Mouse (Mus musculus): ENCODE measurements around the gene Ubox5. TPM values are rescaled to one million over a fixed set of nuclear protein-coding genes. Genes with fewer than 3 reads are reported as not detected.
A peak's percentile ranks its signal among the peaks of the same experiment; 100 is the strongest.
"Not testable (repeated sequence)": the region's sequence is repeated elsewhere in the genome, so short reads cannot be mapped to it uniquely, and the experiment has no call there.

Gene Ubox5
- polyA plus RNA-seq (2016; fragmentation: Nextera tagmentation; extraction: Ambion mirVana): 19.4 and 19.8 TPM in 2 replicates

- Histone ChIP-seq H3K4me3 (peak within 1 kb of the TSS; percentile 99), H3K27me3 (ENCODE audit: insufficient read depth, poor library complexity, severe bottlenecking) (peaks cover 34% of the 10 kb centered on the region), H3K27ac (peak within 1 kb of the TSS; percentile 93), H3K9me3 (no peaks in the 10 kb centered on the region), H3K4me1 (replicated peaks) (peaks cover 37% of the 10 kb centered on the region), H3K36me3 (peaks cover 34% of the 10 kb centered on the region)
- under 1% methylated on average over 25 of the region's 25 CpGs for WGBS
- DNase-seq (ENCODE audit: low spot score): peak; percentile 87
These were observed at the start of gene Ubox5, which contains the start of gene Fastkd5 for GRCm38 (mm10) chr2:130629839-130630203. TSS of gene Ubox5 (minus strand) at chr2:130630038. TSS of gene Fastkd5 (minus strand) at chr2:130630027.

GRCm38 (mm10) chr2:130679154-130679553 lies 49.3 kb upstream of the Ubox5 start:
- DNase-seq (ENCODE audit: low spot score): no peak
- Histone ChIP-seq H3K27ac (no peak overlapping the region), H3K9me3 (no peaks in the 10 kb centered on the region), H3K27me3 (ENCODE audit: insufficient read depth, poor library complexity, severe bottlenecking) (no peaks in the 10 kb centered on the region), H3K4me1 (replicated peaks) (no peaks in the 10 kb centered on the region), H3K36me3 (peaks cover 100% of the 10 kb centered on the region), H3K4me3 (no peak overlapping the region)
- WGBS: 95% methylated on average over 12 of the region's 12 CpGs

- Histone ChIP-seq H3K4me1 (replicated peaks) (no peaks in the 10 kb centered on the region), H3K27ac (no peak overlapping the region), H3K27me3 (ENCODE audit: insufficient read depth, poor library complexity, severe bottlenecking) (no peaks in the 10 kb centered on the region), H3K36me3 (peaks cover 98% of the 10 kb centered on the region), H3K9me3 (no peaks in the 10 kb centered on the region), H3K4me3 (no peak overlapping the region)
- DNase-seq (ENCODE audit: low spot score): no peak
- 91% methylated on average over 10 of the region's 10 CpGs for WGBS
These were observed 47.4 kb upstream of the Ubox5 start for GRCm38 (mm10) chr2:130677211-130677610.

- Histone ChIP-seq H3K27me3 (ENCODE audit: insufficient read depth, poor library complexity, severe bottlenecking) (no peaks in the 10 kb centered on the region), H3K4me1 (replicated peaks) (peaks cover 41% of the 10 kb centered on the region), H3K4me3 (peak within 1 kb of the TSS; percentile 81), H3K36me3 (peaks cover 23% of the 10 kb centered on the region), H3K27ac (peak within 1 kb of the TSS; percentile 89), H3K9me3 (no peaks in the 10 kb centered on the region)
- under 1% methylated on average over 31 of the region's 31 CpGs for WGBS
- peak; percentile 91 for DNase-seq (ENCODE audit: low spot score)
These were observed 37.7 kb upstream of the Ubox5 start, which contains the start of gene Itpa for GRCm38 (mm10) chr2:130667559-130667958. TSS of gene Itpa (plus strand) at chr2:130667610.

GRCm38 (mm10) chr2:130664102-130664701 lies 34.4 kb upstream of the Ubox5 start, which contains the start of gene Ddrgk1:
TSS of gene Ddrgk1 (minus strand) at chr2:130664659.
- H3K4me1 ChIP-seq (replicated peaks): peaks cover 34% of the 10 kb centered on the region
- H3K9me3 ChIP-seq: no peaks in the 10 kb centered on the region
- H3K27ac ChIP-seq: peak within 1 kb of the TSS; percentile 98
- H3K4me3 ChIP-seq: peak within 1 kb of the TSS; percentile 67
- peak; percentile 94 for DNase-seq (ENCODE audit: low spot score)
- peaks cover 37% of the 10 kb centered on the region for H3K36me3 ChIP-seq
- under 1% methylated on average over 40 of the region's 40 CpGs for WGBS
- no peaks in the 10 kb centered on the region for H3K27me3 ChIP-seq (ENCODE audit: insufficient read depth, poor library complexity, severe bottlenecking)

GRCm38 (mm10) chr2:130663342-130663741 lies 33.5 kb upstream of the Ubox5 start:
- Histone ChIP-seq H3K4me3 (peak overlapping the region; percentile 67), H3K27ac (peak overlapping the region; percentile 98), H3K4me1 (replicated peaks) (peaks cover 26% of the 10 kb centered on the region), H3K9me3 (no peaks in the 10 kb centered on the region), H3K27me3 (ENCODE audit: insufficient read depth, poor library complexity, severe bottlenecking) (no peaks in the 10 kb centered on the region), H3K36me3 (peaks cover 46% of the 10 kb centered on the region)
- WGBS: 89% methylated on average over 11 of the region's 11 CpGs
- no peak for DNase-seq (ENCODE audit: low spot score)

- Histone ChIP-seq H3K36me3 (peaks cover 93% of the 10 kb centered on the region), H3K4me3 (no peak overlapping the region), H3K4me1 (replicated peaks) (peaks cover 11% of the 10 kb centered on the region), H3K27ac (no peak overlapping the region), H3K9me3 (no peaks in the 10 kb centered on the region), H3K27me3 (ENCODE audit: insufficient read depth, poor library complexity, severe bottlenecking) (no peaks in the 10 kb centered on the region)
- DNase-seq (ENCODE audit: low spot score): no peak
- WGBS: 93% methylated on average over 10 of the region's 10 CpGs
These were observed 28.7 kb upstream of the Ubox5 start for GRCm38 (mm10) chr2:130658530-130658929.

- DNase-seq (ENCODE audit: low spot score): no peak
- 85% methylated on average over 6 of the region's 6 CpGs for WGBS
- H3K9me3 ChIP-seq: no peaks in the 10 kb centered on the region
- H3K27me3 ChIP-seq (ENCODE audit: insufficient read depth, poor library complexity, severe bottlenecking): no peaks in the 10 kb centered on the region
- H3K4me3 ChIP-seq: no peak overlapping the region
- H3K36me3 ChIP-seq: peaks cover 98% of the 10 kb centered on the region
- H3K4me1 ChIP-seq (replicated peaks): peaks cover under 1% of the 10 kb centered on the region
- H3K27ac ChIP-seq: no peak overlapping the region
These were observed 27.7 kb upstream of the Ubox5 start for GRCm38 (mm10) chr2:130657541-130657940.

GRCm38 (mm10) chr2:130656536-130656935 lies 26.7 kb upstream of the Ubox5 start:
- no peaks in the 10 kb centered on the region for H3K9me3 ChIP-seq
- H3K4me3 ChIP-seq: no peak overlapping the region
- no peaks in the 10 kb centered on the region for H3K4me1 ChIP-seq (replicated peaks)
- H3K27ac ChIP-seq: no peak overlapping the region
- 95% methylated on average over 9 of the region's 9 CpGs for WGBS
- H3K27me3 ChIP-seq (ENCODE audit: insufficient read depth, poor library complexity, severe bottlenecking): no peaks in the 10 kb centered on the region
- DNase-seq (ENCODE audit: low spot score): no peak
- H3K36me3 ChIP-seq: peaks cover 92% of the 10 kb centered on the region

GRCm38 (mm10) chr2:130655660-130656339 lies 26.0 kb upstream of the Ubox5 start:
- no peak for DNase-seq (ENCODE audit: low spot score)
- 91% methylated on average over 6 of the region's 6 CpGs for WGBS
- Histone ChIP-seq H3K4me1 (replicated peaks) (no peaks in the 10 kb centered on the region), H3K9me3 (no peaks in the 10 kb centered on the region), H3K4me3 (no peak overlapping the region), H3K36me3 (peaks cover 88% of the 10 kb centered on the region), H3K27ac (no peak overlapping the region), H3K27me3 (ENCODE audit: insufficient read depth, poor library complexity, severe bottlenecking) (no peaks in the 10 kb centered on the region)

GRCm38 (mm10) chr2:130653760-130654159 lies 23.9 kb upstream of the Ubox5 start:
- Histone ChIP-seq H3K27ac (no peak overlapping the region), H3K36me3 (peaks cover 84% of the 10 kb centered on the region), H3K27me3 (ENCODE audit: insufficient read depth, poor library complexity, severe bottlenecking) (no peaks in the 10 kb centered on the region), H3K4me1 (replicated peaks) (no peaks in the 10 kb centered on the region), H3K4me3 (no peak overlapping the region), H3K9me3 (no peaks in the 10 kb centered on the region)
- WGBS: 88% methylated on average over 1 of the region's 1 CpGs
- no peak for DNase-seq (ENCODE audit: low spot score)

GRCm38 (mm10) chr2:130653303-130653702 lies 23.5 kb upstream of the Ubox5 start:
- 88% methylated on average over 2 of the region's 2 CpGs for WGBS
- H3K4me3 ChIP-seq: no peak overlapping the region
- no peaks in the 10 kb centered on the region for H3K27me3 ChIP-seq (ENCODE audit: insufficient read depth, poor library complexity, severe bottlenecking)
- H3K27ac ChIP-seq: no peak overlapping the region
- no peaks in the 10 kb centered on the region for H3K4me1 ChIP-seq (replicated peaks)
- H3K9me3 ChIP-seq: no peaks in the 10 kb centered on the region
- H3K36me3 ChIP-seq: peaks cover 79% of the 10 kb centered on the region
- no peak for DNase-seq (ENCODE audit: low spot score)

- not testable (repeated sequence) for H3K27me3 ChIP-seq (ENCODE audit: insufficient read depth, poor library complexity, severe bottlenecking); H3K27ac ChIP-seq; DNase-seq (ENCODE audit: low spot score); H3K4me3 ChIP-seq; H3K4me1 ChIP-seq (replicated peaks); H3K9me3 ChIP-seq
- H3K36me3 ChIP-seq: peaks cover 37% of the 10 kb centered on the region
- 78% methylated on average over 6 of the region's 6 CpGs for WGBS
These were observed 19.2 kb upstream of the Ubox5 start for GRCm38 (mm10) chr2:130649028-130649427.

Data from hindbrain, embryonic 10.5 days (tissue).